Mouse (Mus musculus) hindbrain, embryonic 11.5 days (tissue): ENCODE measurements at regions not wholly inside any gene's neighbourhood (a gene's known extent, or its start where the extent isn't known, plus 50 kb on each side); places are given as distances from the start of the nearest gene placed in this dataset.

Source experiments
- ATAC-seq: fragments of 200-750 bp; cut with Nextera tagmentation; 2 replicates; pipeline ENCODE4 v1.8.0; 2017; ENCODE audit warnings: mild to moderate bottlenecking, moderate TSS enrichment, moderate library complexity; ENCODE audit not compliant: low FRiP score
- DNase-seq: peaks from one replicate; pipeline ENCODE4 v3.0.0-alpha.2; 2015; ENCODE audit warnings: low spot score
- H3K27ac ChIP-seq: fragments of 300-500 bp; sonication (generic); 2 replicates; pipeline ENCODE4 v1.5.1; 2014; ENCODE audit warnings: mild to moderate bottlenecking, low read depth, low read length
- H3K27me3 ChIP-seq: fragments of 300-500 bp; sonication (generic); 2 replicates; pipeline ENCODE4 v1.6.1; 2014; ENCODE audit warnings: mild to moderate bottlenecking, low read length, moderate library complexity, mixed read lengths; ENCODE audit not compliant: control insufficient read depth, insufficient read depth
- H3K36me3 ChIP-seq: fragments of 300-500 bp; sonication (generic); 2 replicates; pipeline ENCODE4 v1.6.1; 2014; ENCODE audit warnings: mild to moderate bottlenecking, low read length, moderate library complexity, mixed read lengths; ENCODE audit not compliant: control insufficient read depth, insufficient read depth
- H3K4me1 ChIP-seq: fragments of 300-500 bp; sonication (generic); replicated peaks from 2 replicates; pipeline ENCODE4 v1.6.1; 2014; ENCODE audit warnings: low read length, mixed read lengths; ENCODE audit not compliant: control insufficient read depth, insufficient read depth
- H3K4me2 ChIP-seq: fragments of 300-500 bp; sonication (generic); replicated peaks from 2 replicates; pipeline ENCODE4 v1.6.1; 2014; ENCODE audit warnings: mild to moderate bottlenecking, low read depth, low read length
- H3K4me3 ChIP-seq: fragments of 300-500 bp; sonication (generic); 2 replicates; pipeline ENCODE4 v1.5.1; 2014; ENCODE audit warnings: low read depth, low read length
- H3K9ac ChIP-seq: fragments of 300-500 bp; sonication (generic); 2 replicates; pipeline ENCODE4 v1.6.1; 2014; ENCODE audit warnings: low read depth, low read length
- H3K9me3 ChIP-seq: fragments of 300-500 bp; sonication (generic); 2 replicates; pipeline ENCODE4 v1.6.1; 2016; ENCODE audit warnings: low read length; ENCODE audit not compliant: control insufficient read depth
- WGBS: fragments of 180-500 bp; shearing (Covaris S2); extraction: QIAGEN DNeasy Blood & Tissue Kit; methylation state at CpG from one replicate; pipeline ENCODE4 v1.1.7; 2014; 5-methylcytosine and 5-hydroxymethylcytosine counted together

DNA sequence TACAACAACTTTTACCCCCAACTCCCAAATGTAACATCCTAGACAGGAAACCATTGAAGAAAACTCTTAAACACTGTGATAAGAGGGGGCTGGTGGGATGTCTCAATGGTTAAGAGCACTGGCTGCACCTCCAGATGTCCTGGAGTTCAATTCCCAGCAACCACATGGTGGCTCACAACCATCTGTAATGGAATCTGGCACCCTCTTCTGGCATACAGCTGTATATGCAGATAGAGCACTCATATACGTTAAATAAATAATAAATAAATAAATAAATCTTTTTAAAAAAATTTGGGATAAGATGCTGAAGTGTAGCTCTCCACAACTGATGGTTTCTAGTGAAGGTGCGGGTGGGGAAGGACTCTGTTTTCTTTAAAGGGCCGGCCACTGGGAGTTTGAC lies 69.3 kb downstream of the Kctd15 start:
- Histone ChIP-seq H3K4me3 (no peak overlapping the region), H3K4me1 (no peaks in the 10 kb centered on the region), H3K4me2 (no peak overlapping the region), H3K27me3 (no peaks in the 10 kb centered on the region), H3K27ac (no peak overlapping the region), H3K9ac (no peak overlapping the region), H3K36me3 (no peaks in the 10 kb centered on the region), H3K9me3 (no peaks in the 10 kb centered on the region)
- 90% methylated on average over 3 of the region's 3 CpGs for WGBS
- DNase-seq (no peak), ATAC-seq (no peak)

DNA sequence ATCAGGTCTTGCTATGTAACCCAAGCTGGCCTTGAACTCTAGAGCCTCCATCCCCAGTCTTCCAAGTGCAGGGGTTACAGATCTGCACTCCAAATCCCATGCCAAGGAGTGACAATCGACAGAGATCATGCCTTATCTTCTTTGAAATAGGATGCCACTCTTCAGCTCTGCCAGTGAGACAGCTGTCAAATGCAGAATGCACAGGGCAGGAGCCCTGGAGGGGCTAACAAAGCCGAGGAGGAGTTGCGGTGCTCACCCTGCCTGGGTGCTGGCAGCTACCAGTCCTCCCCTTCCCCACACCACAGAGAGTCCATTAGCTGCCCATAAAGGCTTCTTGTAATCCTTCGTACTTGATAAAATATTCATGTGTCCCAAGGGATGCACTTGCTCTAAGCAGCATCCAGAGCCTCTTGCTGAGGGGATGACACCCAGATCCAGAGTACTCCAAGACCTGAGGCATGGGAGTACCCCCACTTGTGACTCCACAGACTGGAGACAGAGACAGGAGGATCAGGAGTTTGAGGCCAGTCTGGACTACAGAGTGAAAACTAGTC lies 71.1 kb downstream of the Kctd15 start:
- Histone ChIP-seq H3K9ac (no peak overlapping the region), H3K9me3 (no peaks in the 10 kb centered on the region; the same call in 1 of the 2 replicates), H3K27me3 (no peaks in the 10 kb centered on the region), H3K4me1 (no peaks in the 10 kb centered on the region), H3K4me2 (no peak overlapping the region), H3K36me3 (no peaks in the 10 kb centered on the region), H3K4me3 (no peak overlapping the region), H3K27ac (no peak overlapping the region)
- 79% methylated on average over 4 of the region's 4 CpGs for WGBS
- ATAC-seq (no peak), DNase-seq (no peak)

DNA sequence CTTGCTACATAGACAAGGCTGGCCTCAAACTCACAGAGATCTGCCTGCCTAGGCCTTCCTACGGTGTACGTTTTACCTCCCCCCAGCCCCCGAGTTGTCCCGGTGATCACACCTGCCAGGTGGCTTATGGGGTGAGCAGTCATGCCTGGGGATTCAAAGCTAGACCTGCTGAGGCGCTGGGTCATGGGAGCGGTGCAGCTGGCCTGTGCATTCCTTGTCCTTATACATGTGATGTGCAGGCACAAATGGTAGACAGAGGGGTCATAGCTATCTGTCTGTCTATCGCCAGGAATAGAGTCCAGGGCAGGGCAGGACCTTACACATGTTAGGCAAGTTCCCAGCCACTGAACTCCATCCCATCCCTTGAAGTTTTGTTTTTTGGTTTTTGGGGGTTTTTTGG lies 71.7 kb downstream of the Kctd15 start:
- H3K4me3 ChIP-seq: no peak overlapping the region
- no peaks in the 10 kb centered on the region for H3K36me3 ChIP-seq
- no peaks in the 10 kb centered on the region; the same call in 1 of the 2 replicates for H3K9me3 ChIP-seq
- no peaks in the 10 kb centered on the region for H3K4me1 ChIP-seq
- no peak for ATAC-seq
- H3K27ac ChIP-seq: no peak overlapping the region
- H3K27me3 ChIP-seq: no peaks in the 10 kb centered on the region
- H3K4me2 ChIP-seq: no peak overlapping the region
- 91% methylated on average over 7 of the region's 7 CpGs for WGBS
- H3K9ac ChIP-seq: no peak overlapping the region
- no peak for DNase-seq

DNA sequence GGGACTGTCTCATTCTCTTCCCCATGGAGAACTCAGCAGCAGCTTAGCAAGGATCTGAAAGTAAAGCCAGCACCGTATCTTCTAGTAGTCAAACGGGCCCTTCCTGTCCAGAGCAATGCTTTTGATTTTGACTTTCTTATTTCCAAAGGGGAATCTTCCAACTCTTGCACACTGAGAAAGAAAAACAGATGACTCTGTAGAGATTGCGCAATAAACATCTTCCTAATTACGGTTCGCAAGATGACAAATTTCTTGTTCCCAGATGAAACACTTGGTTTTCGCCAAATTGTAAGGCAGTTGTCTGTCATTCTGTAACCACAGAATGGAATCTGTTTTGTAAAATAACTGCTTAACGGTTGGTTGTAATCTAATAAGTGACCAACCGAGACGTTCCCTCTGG lies 75.7 kb downstream of the Kctd15 start:
- ATAC-seq: no peak
- no peak overlapping the region for H3K4me3 ChIP-seq
- no peak overlapping the region for H3K9ac ChIP-seq
- peaks cover 2% of the 10 kb centered on the region for H3K9me3 ChIP-seq
- H3K27ac ChIP-seq: no peak overlapping the region
- H3K4me2 ChIP-seq: no peak overlapping the region
- no peaks in the 10 kb centered on the region for H3K4me1 ChIP-seq
- WGBS: 93% methylated on average over 9 of the region's 9 CpGs
- no peak for DNase-seq
- H3K36me3 ChIP-seq: no peaks in the 10 kb centered on the region
- H3K27me3 ChIP-seq: no peaks in the 10 kb centered on the region

DNA sequence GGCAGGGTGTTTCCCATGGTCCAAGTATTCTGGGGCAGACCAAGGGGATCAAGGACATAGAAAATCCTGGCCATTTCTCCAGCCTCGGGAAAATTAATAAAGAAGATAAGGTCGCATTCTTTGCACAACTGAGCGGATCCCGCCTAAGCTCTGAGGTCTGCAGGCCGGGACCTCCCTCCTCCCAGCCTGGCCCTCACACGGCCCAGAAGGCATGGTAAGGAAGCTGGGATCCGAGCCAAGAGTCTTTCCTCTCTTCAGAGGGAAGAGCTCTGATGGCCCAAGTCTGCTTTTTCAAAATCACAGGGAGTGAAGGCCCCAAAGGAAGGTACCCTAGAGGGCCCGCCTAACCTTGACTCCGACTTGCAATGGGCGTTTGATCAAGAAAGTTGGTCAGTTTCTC lies 85.2 kb downstream of the Kctd15 start:
- Histone ChIP-seq H3K4me3 (no peak overlapping the region), H3K36me3 (no peaks in the 10 kb centered on the region), H3K9me3 (no peaks in the 10 kb centered on the region), H3K27ac (no peak overlapping the region), H3K4me2 (no peak overlapping the region), H3K27me3 (no peaks in the 10 kb centered on the region), H3K4me1 (no peaks in the 10 kb centered on the region), H3K9ac (no peak overlapping the region)
- ATAC-seq (no peak), DNase-seq (no peak)
- 51% methylated on average over 10 of the region's 10 CpGs for WGBS

DNA sequence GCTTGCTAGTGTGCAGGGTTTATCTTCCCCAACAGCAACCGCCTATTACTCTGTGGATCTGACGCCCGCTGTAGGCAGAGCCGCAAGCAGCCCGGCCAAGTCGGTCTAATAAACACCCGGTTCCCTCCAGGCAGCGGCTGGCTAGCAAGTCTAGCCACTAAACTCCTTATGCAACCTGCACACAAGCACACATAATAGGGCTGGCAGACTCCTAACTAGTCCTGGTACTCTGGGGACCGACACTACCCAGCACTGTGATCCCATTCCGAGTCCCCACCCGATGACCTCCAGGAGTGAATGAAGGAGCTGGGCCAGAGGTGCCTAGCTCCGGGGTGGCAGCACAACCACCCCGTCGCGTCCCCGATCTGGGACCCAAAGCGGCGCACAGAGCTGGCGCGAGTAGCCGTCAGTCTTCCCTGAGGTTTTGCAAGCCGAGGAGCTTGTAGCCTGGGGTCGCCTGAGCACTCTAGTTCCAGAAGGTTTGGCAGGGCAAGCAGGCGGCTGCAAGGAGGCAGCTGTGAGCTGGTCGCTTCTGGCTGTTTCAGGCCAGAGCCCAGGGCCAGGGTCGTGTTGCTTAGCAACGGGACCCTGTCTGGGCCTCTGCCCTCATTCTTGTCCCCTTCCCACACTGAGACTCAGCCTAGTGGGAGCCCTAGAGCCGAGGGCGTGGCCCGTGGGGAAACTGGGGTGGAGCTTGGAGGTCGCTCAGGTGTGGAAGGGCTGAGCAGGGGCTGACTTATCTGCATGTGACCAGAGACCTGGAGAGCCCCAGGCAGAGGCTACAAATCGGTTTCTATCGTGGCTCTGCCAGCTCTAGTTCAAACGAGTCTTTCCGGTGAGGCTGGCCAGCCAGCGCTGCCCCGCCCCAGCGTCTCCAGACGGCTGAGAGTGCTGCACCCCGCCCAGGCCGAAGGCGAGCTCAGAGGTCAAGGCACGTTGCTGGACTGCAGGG lies 86.1 kb downstream of the Kctd15 start:
- no peaks in the 10 kb centered on the region for H3K9me3 ChIP-seq
- no peaks in the 10 kb centered on the region for H3K36me3 ChIP-seq
- no peaks in the 10 kb centered on the region for H3K4me1 ChIP-seq
- H3K4me2 ChIP-seq: peak overlapping the region; percentile 53
- peak overlapping the region; percentile 42 for H3K9ac ChIP-seq
- no peaks in the 10 kb centered on the region for H3K27me3 ChIP-seq
- H3K4me3 ChIP-seq: peak overlapping the region; percentile 24
- peak overlapping the region; percentile 79 for H3K27ac ChIP-seq
- WGBS: under 1% methylated on average over 43 of the region's 43 CpGs
- ATAC-seq (peak; percentile 96), DNase-seq (peak; percentile 87)

DNA sequence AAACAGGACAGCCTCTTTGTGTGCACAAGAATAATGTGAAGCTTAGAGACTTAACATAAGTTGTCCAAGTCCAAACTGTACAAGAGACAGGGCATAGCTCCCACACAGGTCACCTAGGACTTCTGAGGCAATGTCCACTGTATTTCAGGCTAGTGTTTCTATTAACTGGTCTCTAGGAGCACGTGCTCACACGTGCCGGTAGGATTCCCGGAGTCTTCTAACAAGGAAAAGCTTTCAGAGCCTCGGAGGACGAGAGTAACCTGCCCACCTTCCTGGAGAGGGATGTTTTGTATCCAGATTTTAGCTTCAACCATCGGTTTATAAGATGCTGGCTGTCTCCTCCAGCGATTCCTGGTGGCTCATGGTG lies 86.8 kb downstream of the Kctd15 start:
- peak; percentile 18; the same call in 1 of the 2 replicates for ATAC-seq
- peak overlapping the region; percentile 24; the same call in 1 of the 2 replicates for H3K4me3 ChIP-seq
- no peak for DNase-seq
- H3K4me1 ChIP-seq: no peaks in the 10 kb centered on the region
- H3K9ac ChIP-seq: peak overlapping the region; percentile 42
- peak overlapping the region; percentile 53; the same call in 1 of the 2 replicates for H3K4me2 ChIP-seq
- H3K9me3 ChIP-seq: no peaks in the 10 kb centered on the region
- WGBS: 28% methylated on average over 8 of the region's 8 CpGs
- H3K27ac ChIP-seq: peak overlapping the region; percentile 79
- no peaks in the 10 kb centered on the region for H3K27me3 ChIP-seq
- no peaks in the 10 kb centered on the region for H3K36me3 ChIP-seq

DNA sequence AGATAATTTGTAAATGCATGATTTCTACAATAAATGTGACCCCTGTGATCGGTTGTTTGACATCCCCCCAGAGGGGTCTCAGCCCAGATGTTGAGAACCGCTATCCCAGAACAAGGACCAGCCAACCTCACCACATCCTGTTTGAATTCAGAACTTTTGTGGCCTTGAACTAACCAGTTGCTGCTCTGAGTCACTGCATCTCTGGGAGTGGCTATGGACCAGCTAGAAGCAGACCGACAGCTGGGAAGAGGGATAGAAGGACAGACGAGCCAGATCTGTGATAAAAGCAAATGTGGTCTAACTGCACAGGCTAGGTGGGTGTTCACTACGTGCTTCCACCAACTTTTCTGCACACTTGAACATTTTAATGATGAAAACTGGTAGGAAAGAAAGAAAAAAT lies 89.0 kb downstream of the Kctd15 start:
- Histone ChIP-seq H3K27me3 (no peaks in the 10 kb centered on the region), H3K36me3 (no peaks in the 10 kb centered on the region), H3K27ac (no peak overlapping the region), H3K4me3 (no peak overlapping the region), H3K9me3 (no peaks in the 10 kb centered on the region), H3K4me2 (no peak overlapping the region), H3K9ac (no peak overlapping the region), H3K4me1 (no peaks in the 10 kb centered on the region)
- WGBS: 76% methylated on average over 5 of the region's 5 CpGs
- DNase-seq (no peak), ATAC-seq (no peak)

DNA sequence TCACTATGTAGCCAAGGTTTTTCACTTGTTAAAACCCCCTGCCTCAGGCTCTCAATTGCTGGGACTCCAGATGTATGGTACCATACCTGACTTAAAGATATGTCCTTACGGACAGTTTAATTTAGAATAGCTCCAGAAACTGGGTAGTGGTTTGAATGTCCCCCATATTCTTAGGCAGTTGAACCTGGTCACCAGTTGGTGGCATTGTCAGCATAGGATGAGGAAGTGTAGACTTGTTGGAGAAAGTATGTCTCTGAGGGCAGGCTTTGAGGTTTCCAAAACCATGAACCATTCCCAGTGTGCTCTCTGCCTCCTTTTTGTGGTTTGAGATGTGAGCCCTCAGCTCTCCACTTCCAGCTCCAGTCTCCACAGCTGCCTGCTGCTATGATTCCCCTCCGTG lies 94.4 kb downstream of the Kctd15 start:
- Histone ChIP-seq H3K9ac (no peak overlapping the region), H3K27ac (no peak overlapping the region), H3K36me3 (no peaks in the 10 kb centered on the region), H3K27me3 (no peaks in the 10 kb centered on the region), H3K9me3 (no peaks in the 10 kb centered on the region), H3K4me1 (no peaks in the 10 kb centered on the region), H3K4me3 (no peak overlapping the region), H3K4me2 (no peak overlapping the region)
- WGBS: 82% methylated on average over 2 of the region's 2 CpGs
- DNase-seq (no peak), ATAC-seq (no peak)
